Mouse (Mus musculus): ENCODE data around the gene Clec2e. TPM values are rescaled to one million over a fixed set of nuclear protein-coding genes. Genes with fewer than 3 reads are reported as not detected.
"Not testable (repeated sequence)": the region's sequence is repeated elsewhere in the genome, so short reads cannot be mapped to it uniquely, and the experiment has no call there.

Clec2e gene
- polyA plus RNA-seq, 1 experiment from 2014 or later, result not detected

DNA sequence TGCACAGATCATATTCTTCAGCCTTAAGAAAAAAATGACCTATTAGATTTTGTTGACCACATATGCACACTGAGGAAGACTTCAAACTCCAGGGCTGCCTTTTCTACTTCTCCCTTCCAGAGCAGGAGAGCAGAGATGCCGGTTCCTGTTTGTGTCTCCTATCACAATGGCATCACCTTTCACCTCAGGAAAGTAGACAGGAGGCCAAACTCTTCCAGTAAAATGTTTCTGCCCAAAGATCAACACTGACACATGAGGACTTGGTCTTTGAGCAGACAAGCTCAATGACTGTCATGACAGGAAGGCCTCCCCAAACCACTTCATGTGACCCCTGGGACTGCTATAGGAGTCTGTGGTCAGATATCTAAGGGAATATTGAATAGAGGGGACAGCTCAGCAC lies 11.8 kb upstream of the Clec2e start:
- WGBS, result 85% methylated on average over 1 of the region's 1 CpGs
- no peaks in the 10 kb centered on the region for H3K9me3 ChIP-seq (ENCODE audit: control insufficient read depth, low read length)
- no peaks in the 10 kb centered on the region for H3K27me3 ChIP-seq (ENCODE audit: control insufficient read depth, insufficient read depth, low read length)
- no peak overlapping the region for H3K4me2 ChIP-seq (ENCODE audit: low read depth, low read length)
- no peak overlapping the region for H3K9ac ChIP-seq (replicated peaks; ENCODE audit: low read depth, low read length)
- no peak for ATAC-seq (ENCODE audit: low read depth)
- no peak overlapping the region for H3K4me3 ChIP-seq (ENCODE audit: low read depth, low read length)
- no peak overlapping the region for H3K27ac ChIP-seq (ENCODE audit: low read depth, low read length)
- no peaks in the 10 kb centered on the region for H3K4me1 ChIP-seq (ENCODE audit: control insufficient read depth, insufficient read depth, low read length)
- H3K36me3 ChIP-seq (ENCODE audit: control insufficient read depth, insufficient read depth, low read length), result no peaks in the 10 kb centered on the region

DNA sequence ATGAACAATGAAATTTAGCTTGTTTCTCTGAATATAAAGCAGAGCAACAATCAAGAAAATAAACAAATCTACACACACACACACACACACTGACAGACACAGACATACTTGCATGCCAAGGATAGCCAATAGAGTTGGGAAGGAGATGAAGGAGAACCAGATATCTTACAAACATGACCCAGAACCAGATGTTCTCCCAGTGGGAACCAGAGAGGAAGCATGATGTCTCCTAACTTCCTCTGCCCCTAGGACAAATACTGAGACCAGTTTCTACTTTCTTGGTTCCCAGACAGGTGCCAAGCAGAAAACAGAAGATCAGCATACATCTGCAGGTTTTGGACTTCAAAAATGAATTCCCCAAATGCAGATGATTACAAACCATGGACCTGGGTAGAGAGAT lies 7.2 kb upstream of the Clec2e start:
- Histone ChIP-seq H3K4me3 (ENCODE audit: low read depth, low read length) (no peak overlapping the region), H3K27ac (ENCODE audit: low read depth, low read length) (no peak overlapping the region), H3K4me2 (ENCODE audit: low read depth, low read length) (no peak overlapping the region), H3K9me3 (ENCODE audit: control insufficient read depth, low read length) (no peaks in the 10 kb centered on the region), H3K4me1 (ENCODE audit: control insufficient read depth, insufficient read depth, low read length) (no peaks in the 10 kb centered on the region), H3K9ac (replicated peaks; ENCODE audit: low read depth, low read length) (no peak overlapping the region), H3K36me3 (ENCODE audit: control insufficient read depth, insufficient read depth, low read length) (no peaks in the 10 kb centered on the region), H3K27me3 (ENCODE audit: control insufficient read depth, insufficient read depth, low read length) (no peaks in the 10 kb centered on the region)
- no peak for ATAC-seq (ENCODE audit: low read depth)

DNA sequence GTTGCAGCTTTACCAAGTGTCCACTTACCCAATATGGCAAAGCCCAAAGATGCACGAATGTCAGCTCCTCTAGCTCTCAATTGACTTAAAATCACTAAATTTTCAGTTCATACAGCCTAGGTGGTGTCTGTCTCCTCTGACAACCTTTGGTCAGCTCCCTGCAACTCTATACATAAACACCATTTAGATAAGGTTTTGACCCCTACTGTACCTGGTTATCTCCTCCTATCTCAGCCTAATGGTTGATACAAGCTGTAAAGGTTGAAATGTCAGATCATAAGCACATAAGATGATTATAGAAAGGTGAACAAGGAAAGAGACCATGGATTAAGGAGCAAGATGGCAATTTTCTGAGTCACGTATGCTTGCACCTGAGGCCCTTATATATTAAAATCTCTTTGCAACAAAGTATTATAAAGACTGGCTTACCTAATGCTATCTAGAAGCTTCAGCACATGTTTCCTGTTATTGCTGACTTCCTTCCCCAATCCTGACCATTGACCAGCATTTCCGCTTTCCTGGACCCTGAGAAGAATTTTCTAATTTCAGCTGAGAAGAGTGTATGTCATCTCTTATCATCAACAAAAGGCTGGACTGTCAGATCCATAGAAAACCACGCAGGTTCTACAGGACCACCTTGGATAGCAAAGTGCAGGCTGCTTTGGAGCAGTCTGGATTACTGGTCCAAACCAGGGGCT lies 2.3 kb upstream of the Clec2e start:
- H3K4me3 ChIP-seq (ENCODE audit: low read depth, low read length), result no peak overlapping the region
- H3K4me1 ChIP-seq (ENCODE audit: control insufficient read depth, insufficient read depth, low read length), result no peaks in the 10 kb centered on the region
- no peaks in the 10 kb centered on the region for H3K36me3 ChIP-seq (ENCODE audit: control insufficient read depth, insufficient read depth, low read length)
- ATAC-seq (ENCODE audit: low read depth), result no peak
- H3K4me2 ChIP-seq (ENCODE audit: low read depth, low read length), result no peak overlapping the region
- no peaks in the 10 kb centered on the region for H3K27me3 ChIP-seq (ENCODE audit: control insufficient read depth, insufficient read depth, low read length)
- H3K27ac ChIP-seq (ENCODE audit: low read depth, low read length), result no peak overlapping the region
- H3K9me3 ChIP-seq (ENCODE audit: control insufficient read depth, low read length), result no peaks in the 10 kb centered on the region
- no peak overlapping the region for H3K9ac ChIP-seq (replicated peaks; ENCODE audit: low read depth, low read length)
- 85% methylated on average over 4 of the region's 4 CpGs for WGBS

DNA sequence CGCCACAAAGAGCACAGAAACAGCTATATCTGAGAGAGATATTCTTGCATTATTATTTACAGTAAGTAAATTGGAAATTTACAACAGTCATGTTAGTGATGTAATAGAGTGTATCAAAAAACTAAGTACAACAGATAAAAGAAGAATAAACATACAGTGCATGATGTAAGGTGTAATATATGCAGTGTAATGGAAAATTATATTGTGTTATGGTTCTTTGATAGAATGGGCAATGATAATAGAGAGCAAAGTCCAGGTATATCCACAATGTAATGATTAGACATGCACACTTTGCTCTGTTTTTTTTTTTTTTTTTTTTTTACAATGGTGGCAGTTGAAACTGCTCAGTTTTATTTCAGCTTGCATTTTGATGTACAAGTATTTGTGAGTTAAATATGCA lies 891 bp upstream of the Clec2e start:
- 88% methylated on average over 1 of the region's 1 CpGs for WGBS
- no peak overlapping the region for H3K27ac ChIP-seq (ENCODE audit: low read depth, low read length)
- no peak overlapping the region for H3K4me2 ChIP-seq (ENCODE audit: low read depth, low read length)
- H3K9me3 ChIP-seq (ENCODE audit: control insufficient read depth, low read length), result no peaks in the 10 kb centered on the region
- H3K9ac ChIP-seq (replicated peaks; ENCODE audit: low read depth, low read length), result no peak overlapping the region
- H3K36me3 ChIP-seq (ENCODE audit: control insufficient read depth, insufficient read depth, low read length), result no peaks in the 10 kb centered on the region
- no peak overlapping the region for H3K4me3 ChIP-seq (ENCODE audit: low read depth, low read length)
- no peak for ATAC-seq (ENCODE audit: low read depth)
- H3K4me1 ChIP-seq (ENCODE audit: control insufficient read depth, insufficient read depth, low read length), result no peaks in the 10 kb centered on the region
- H3K27me3 ChIP-seq (ENCODE audit: control insufficient read depth, insufficient read depth, low read length), result no peaks in the 10 kb centered on the region

DNA sequence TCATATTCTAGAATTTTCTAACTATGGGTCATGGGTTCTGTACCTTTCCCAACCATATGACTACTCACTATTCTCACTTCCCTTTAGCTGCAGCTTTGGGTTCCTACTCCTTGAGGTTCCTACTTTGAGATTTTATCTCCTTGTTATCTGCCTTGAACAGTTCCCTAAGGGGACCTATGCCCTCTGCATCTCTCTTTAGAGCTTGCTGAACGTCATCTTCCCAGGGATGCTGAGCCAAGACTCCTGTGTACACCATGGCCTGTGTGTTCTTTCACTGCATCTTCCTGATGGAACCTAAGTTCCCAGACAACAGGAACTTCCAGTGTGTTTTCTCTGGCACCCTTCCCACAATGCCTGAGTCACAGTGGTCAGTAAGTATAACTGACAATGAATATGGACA lies 2.8 kb downstream of the Clec2e start:
- WGBS, result 66% methylated on average over 1 of the region's 1 CpGs
- ATAC-seq (ENCODE audit: low read depth), result no peak
- Histone ChIP-seq H3K36me3 (ENCODE audit: control insufficient read depth, insufficient read depth, low read length) (no peaks in the 10 kb centered on the region), H3K4me2 (ENCODE audit: low read depth, low read length) (no peak overlapping the region), H3K9me3 (ENCODE audit: control insufficient read depth, low read length) (no peaks in the 10 kb centered on the region), H3K4me1 (ENCODE audit: control insufficient read depth, insufficient read depth, low read length) (no peaks in the 10 kb centered on the region), H3K27me3 (ENCODE audit: control insufficient read depth, insufficient read depth, low read length) (no peaks in the 10 kb centered on the region), H3K9ac (replicated peaks; ENCODE audit: low read depth, low read length) (no peak overlapping the region), H3K4me3 (ENCODE audit: low read depth, low read length) (no peak overlapping the region), H3K27ac (ENCODE audit: low read depth, low read length) (no peak overlapping the region)

DNA sequence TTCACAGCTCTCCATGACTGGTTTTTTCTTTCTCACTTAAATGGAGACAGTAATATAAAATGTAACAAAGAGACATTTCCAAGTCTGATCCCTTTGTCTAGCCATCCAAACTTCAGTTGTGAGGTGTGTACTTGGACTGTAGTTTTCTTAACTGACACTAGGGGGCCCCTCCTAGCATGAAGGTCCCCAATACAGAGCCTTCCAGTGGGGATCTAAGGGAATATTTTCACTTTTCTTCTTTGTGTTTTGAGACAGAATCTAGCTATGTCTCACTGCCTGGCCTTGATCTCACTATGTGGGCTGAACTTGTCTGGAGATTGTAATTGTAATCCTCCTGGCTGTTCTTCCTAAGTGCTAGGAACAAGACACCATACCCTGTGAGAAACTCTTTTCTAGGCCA lies 5.5 kb downstream of the Clec2e start:
- H3K4me1 ChIP-seq (ENCODE audit: control insufficient read depth, insufficient read depth, low read length), result no peaks in the 10 kb centered on the region
- ATAC-seq (ENCODE audit: low read depth), result no peak; the same call in 1 of the 2 replicates
- no peaks in the 10 kb centered on the region for H3K9me3 ChIP-seq (ENCODE audit: control insufficient read depth, low read length)
- no peak overlapping the region for H3K9ac ChIP-seq (replicated peaks; ENCODE audit: low read depth, low read length)
- no peak overlapping the region for H3K27ac ChIP-seq (ENCODE audit: low read depth, low read length)
- no peak overlapping the region for H3K4me3 ChIP-seq (ENCODE audit: low read depth, low read length)
- H3K36me3 ChIP-seq (ENCODE audit: control insufficient read depth, insufficient read depth, low read length), result no peaks in the 10 kb centered on the region
- H3K4me2 ChIP-seq (ENCODE audit: low read depth, low read length), result no peak overlapping the region
- H3K27me3 ChIP-seq (ENCODE audit: control insufficient read depth, insufficient read depth, low read length), result no peaks in the 10 kb centered on the region

DNA sequence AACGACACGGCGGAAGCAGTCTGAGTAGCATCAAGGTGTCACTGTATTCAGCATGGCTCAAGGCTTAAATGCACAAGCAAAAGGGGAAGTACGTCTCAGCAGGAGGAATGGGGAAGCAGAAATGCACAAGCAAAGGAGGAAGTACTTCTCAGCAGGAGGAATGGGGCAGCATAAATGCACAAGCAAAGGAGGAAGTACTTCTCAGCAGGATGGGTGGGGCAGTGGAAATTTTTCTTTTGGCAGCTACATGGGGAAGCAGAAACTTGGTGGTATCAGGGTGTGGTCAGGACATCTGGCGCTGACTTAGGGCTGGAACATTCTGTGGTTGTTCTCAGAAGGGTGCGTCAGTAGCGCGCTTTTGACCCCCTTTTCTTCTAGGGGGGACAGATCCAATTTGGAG lies 12.1 kb downstream of the Clec2e start:
- not testable (repeated sequence) for H3K36me3 ChIP-seq (ENCODE audit: control insufficient read depth, insufficient read depth, low read length); H3K4me1 ChIP-seq (ENCODE audit: control insufficient read depth, insufficient read depth, low read length); H3K27ac ChIP-seq (ENCODE audit: low read depth, low read length); H3K4me3 ChIP-seq (ENCODE audit: low read depth, low read length); H3K9ac ChIP-seq (replicated peaks; ENCODE audit: low read depth, low read length); H3K4me2 ChIP-seq (ENCODE audit: low read depth, low read length); H3K27me3 ChIP-seq (ENCODE audit: control insufficient read depth, insufficient read depth, low read length); H3K9me3 ChIP-seq (ENCODE audit: control insufficient read depth, low read length); ATAC-seq (ENCODE audit: low read depth)
- 96% methylated on average over 8 of the region's 8 CpGs for WGBS

DNA sequence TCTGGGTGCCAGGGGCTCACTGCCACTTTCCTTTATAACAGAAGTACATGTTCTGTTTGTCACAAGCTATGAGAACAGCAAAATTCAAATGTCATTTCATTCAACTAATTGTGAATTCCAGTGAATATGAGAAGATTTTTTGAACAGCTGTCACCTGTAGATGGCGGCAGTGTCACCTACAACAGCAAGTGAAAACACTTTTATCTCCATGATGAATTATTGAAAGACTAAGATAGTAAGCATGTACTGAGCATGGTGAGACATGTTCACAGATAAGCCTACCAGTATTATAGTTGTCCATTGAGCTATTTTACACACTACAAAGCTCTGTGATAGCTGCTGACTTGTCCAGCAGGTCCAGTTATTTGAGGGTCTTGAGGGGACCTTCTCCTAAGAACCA lies 12.6 kb downstream of the Clec2e start:
- whole genome bisulfite sequencing, result 85% methylated on average over 1 of the region's 1 CpGs
- H3K4me1 ChIP-seq (ENCODE audit: control insufficient read depth, insufficient read depth, low read length), result no peaks in the 10 kb centered on the region
- no peaks in the 10 kb centered on the region for H3K9me3 ChIP-seq (ENCODE audit: control insufficient read depth, low read length)
- no peaks in the 10 kb centered on the region for H3K36me3 ChIP-seq (ENCODE audit: control insufficient read depth, insufficient read depth, low read length)
- ATAC-seq (ENCODE audit: low read depth), result no peak
- H3K27me3 ChIP-seq (ENCODE audit: control insufficient read depth, insufficient read depth, low read length), result no peaks in the 10 kb centered on the region
- H3K27ac ChIP-seq (ENCODE audit: low read depth, low read length), result no peak overlapping the region
- H3K4me2 ChIP-seq (ENCODE audit: low read depth, low read length), result no peak overlapping the region
- no peak overlapping the region for H3K9ac ChIP-seq (replicated peaks; ENCODE audit: low read depth, low read length)
- H3K4me3 ChIP-seq (ENCODE audit: low read depth, low read length), result no peak overlapping the region

DNA sequence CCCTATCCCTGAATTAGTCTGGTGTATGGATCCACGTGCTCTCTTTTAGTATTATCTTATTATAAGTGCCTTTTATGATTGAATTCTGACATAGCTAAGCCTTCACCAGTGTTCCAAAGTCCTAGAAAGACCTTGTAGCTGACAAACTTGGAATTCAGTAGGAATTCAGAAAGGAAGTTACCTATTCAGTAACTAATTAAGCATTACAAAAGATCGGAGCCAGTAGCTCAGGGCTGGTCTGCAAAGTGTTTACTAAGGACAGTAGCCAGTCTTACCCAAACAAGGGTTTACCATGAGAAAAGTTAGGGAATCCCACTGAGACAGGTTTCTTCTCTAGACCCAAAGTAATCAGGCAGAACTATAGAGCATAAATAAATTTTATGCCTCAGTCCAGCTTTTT lies 14.7 kb downstream of the Clec2e start:
- not testable (repeated sequence) for H3K4me1 ChIP-seq (ENCODE audit: control insufficient read depth, insufficient read depth, low read length); H3K9ac ChIP-seq (replicated peaks; ENCODE audit: low read depth, low read length); ATAC-seq (ENCODE audit: low read depth); H3K4me2 ChIP-seq (ENCODE audit: low read depth, low read length); H3K27me3 ChIP-seq (ENCODE audit: control insufficient read depth, insufficient read depth, low read length); H3K36me3 ChIP-seq (ENCODE audit: control insufficient read depth, insufficient read depth, low read length); H3K27ac ChIP-seq (ENCODE audit: low read depth, low read length); H3K4me3 ChIP-seq (ENCODE audit: low read depth, low read length); H3K9me3 ChIP-seq (ENCODE audit: control insufficient read depth, low read length)
- 89% methylated on average over 2 of the region's 2 CpGs for WGBS

Data from neural tube, embryonic 14.5 days (tissue).